Mouse (Mus musculus) adipocyte (in vitro differentiated cells): ENCODE results near the gene Acot7.

Experiments used
- DNase-seq: peaks from one replicate; pipeline ENCODE4 v3.0.0-alpha.2; 2016; ENCODE audit warnings: low spot score

Acot7 gene

GRCm38 (mm10) chr4:152177537-152178343, at the start of gene Acot7:
TSS of gene Acot7 (plus strand) at chr4:152178134.
- peak; percentile 84 for DNase-seq

- no peak for DNase-seq
These were observed 49.1 kb upstream of the Acot7 start for GRCm38 (mm10) chr4:152128784-152129183.

DNA sequence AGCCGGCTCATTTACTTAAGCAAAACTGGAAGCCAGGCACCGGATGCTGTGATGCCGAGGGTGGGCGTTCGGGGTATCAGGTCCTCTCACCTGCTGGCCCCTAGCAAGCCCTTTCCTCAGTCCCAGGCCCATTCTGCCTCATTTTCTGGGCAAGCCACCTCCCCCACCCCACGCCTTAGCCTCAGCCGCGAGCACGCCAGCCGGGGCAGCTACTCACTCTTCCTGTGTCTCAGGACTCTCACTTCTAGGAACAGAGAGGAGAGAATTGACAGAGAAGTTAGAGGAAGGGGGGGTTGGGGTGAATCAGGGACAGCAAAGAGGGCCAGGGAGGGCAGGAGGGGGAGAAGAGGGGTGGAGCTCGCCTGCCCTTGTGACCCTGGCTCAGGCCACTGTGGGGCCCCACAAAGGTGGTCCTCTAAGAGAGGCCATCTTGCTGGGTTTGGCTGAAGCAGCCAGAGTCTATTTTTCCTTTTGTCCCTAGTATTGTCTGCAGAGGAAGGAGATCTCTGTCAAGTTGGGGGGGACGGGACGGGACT, 48.5 kb upstream of the Acot7 start:
- no peak for DNase-seq

GRCm38 (mm10) chr4:152130771-152131653, 46.9 kb upstream of the Acot7 start:
- no peak for DNase-seq

- no peak for DNase-seq
These were observed 45.8 kb upstream of the Acot7 start for GRCm38 (mm10) chr4:152131809-152132771.

GRCm38 (mm10) chr4:152132772-152133169, 45.2 kb upstream of the Acot7 start:
- no peak for DNase-seq

DNA sequence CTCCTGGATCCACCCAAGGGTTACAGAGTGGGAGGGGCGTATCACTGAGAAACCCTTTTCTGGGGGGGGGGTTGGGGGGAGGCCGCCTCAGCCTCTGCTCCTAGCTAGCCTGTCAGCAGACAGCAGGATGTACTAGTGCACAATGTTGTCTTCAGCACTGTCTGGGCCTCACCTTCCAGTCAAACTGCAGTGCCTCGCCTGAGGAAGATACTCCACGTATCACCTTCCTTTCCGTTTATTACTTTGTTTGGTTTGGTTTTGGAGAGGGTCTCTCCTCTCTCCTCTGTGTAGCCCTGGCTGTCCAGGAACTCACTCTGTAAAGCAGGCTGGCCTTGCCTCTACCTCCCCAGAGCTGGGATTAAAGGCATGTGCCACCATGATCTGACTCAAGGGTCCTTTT, 44.7 kb upstream of the Acot7 start:
- no peak for DNase-seq

GRCm38 (mm10) chr4:152134507-152134906, 43.4 kb upstream of the Acot7 start:
- DNase-seq, result peak; percentile 21

DNA sequence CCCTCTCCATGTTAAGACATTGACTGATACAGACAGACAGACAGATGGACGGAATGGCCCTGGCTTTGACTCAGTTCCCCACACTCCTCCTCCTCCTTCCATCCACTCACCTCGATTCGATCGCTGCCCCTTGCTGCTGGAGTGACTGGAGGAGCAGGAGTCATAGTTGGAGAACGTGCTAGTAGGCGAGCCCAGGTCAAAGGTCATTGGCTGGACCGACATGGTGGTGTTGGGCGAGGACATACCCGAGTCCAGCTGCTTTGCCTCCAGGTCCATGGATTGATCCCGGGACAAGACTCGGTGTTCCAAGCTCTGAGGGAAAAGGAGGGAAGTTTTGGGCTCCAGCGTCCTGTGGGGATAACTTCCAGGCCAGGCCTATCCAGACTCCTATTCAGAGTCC, 42.6 kb upstream of the Acot7 start:
- no peak for DNase-seq

DNA sequence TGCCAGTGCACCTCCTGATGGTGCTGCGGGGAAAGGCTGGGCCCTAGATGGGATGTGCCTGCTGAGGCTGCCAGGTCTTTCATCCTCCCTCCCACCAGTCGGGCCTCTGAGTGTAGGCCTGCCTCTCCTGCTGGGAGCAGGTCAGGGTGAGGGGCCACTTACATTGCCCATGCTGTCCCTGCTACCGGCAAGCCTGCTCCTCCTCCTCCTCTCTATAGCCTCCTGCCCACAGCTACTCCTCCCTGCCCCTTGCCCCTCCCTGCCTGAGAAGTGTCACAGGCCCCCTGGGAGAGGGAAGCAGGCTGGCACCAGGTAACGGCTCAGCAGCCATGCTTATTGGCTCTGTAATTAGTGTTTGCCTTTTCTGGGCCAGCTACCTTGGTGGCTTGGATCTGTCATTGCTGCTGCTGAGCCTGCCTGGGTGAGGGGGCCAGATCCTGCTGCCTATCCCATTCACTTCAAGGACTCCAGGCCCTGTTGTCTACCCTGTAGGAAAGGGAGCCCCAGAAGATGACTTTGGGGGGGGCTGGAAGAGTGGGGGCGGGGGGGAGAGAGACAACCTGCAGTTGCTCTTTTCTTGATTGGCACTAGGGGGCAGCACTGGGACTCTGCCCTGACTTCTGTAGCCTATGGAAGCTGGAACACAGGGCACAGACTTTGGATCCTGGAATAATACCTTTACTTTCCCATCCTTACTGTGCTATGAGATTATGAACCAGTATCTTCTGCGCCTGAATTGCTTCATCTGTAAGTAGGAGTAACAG, 41.6 kb upstream of the Acot7 start:
- peak; percentile 46 for DNase-seq

DNA sequence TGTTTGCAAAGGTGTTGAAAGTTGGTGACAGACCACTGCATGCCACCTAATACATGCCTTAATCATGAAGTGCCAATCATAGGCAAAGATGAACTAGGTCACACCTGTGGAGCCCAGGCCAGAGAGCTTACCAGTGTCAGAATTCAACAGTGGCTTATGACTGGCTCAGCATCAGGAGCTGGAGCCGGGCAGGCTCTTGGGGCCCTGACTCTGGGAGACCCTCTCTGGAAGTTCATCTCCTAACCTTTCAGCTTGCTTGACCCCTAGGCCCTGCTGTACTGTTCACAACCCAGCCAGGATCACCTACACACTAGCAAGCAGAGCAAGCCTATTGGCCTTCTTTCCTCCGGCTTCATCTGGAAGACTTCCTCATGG, 41.1 kb upstream of the Acot7 start:
- no peak for DNase-seq

GRCm38 (mm10) chr4:152138497-152139260, 39.3 kb upstream of the Acot7 start:
- peak; percentile 39 for DNase-seq

DNA sequence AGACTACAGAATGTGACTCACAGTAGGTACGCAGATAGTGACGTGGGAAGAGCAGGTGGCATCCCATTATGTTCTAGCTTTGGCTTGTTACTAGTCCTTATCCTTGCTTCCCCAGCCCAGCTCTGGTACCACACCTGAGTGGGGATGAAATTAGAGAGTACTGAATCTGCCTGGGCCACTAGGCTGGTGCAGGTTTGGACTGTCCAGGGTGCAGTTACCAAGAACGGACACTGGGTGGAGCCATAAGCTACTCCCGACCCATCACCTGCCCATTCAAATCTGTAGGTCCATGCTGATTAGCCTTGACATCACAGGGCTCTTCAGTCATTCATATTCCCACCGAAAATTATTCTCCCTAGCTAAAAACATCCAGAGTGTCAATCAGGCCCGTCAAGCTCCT, 37.5 kb upstream of the Acot7 start:
- DNase-seq, result peak; percentile 45

DNA sequence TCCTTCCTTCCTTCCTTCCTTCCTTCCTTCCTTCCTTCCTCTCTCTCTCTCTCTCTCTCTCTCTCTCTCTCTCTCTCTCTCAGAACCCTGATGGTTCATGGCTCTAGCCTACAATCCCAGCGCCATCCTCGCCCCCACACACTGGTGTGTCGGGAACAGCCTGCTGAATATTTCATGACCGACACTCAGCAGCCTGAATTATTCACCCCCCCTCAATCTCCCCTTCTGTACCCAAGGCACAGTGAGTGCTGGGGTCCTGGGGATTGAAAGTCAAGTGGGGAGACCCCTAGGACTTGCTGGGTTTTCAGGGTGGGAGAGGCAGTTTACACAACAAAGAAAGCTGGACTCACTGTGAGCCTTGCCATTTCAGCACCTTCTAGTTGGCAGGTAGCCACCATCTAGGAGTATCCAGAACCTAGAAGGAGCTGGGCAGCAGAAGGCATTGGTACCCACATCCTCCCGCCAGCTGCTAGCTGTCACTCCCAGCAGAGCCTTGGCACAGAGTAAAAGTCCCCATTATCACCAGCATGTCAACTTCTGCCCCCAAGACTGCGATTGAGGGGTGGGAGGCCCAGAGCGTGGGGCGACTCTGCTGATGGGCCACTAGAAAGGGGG, 36.3 kb upstream of the Acot7 start:
- no peak for DNase-seq

GRCm38 (mm10) chr4:152143632-152144031, 34.3 kb upstream of the Acot7 start:
- DNase-seq, result no peak

- DNase-seq, result no peak
These were observed 32.5 kb upstream of the Acot7 start for GRCm38 (mm10) chr4:152145473-152145872.

DNA sequence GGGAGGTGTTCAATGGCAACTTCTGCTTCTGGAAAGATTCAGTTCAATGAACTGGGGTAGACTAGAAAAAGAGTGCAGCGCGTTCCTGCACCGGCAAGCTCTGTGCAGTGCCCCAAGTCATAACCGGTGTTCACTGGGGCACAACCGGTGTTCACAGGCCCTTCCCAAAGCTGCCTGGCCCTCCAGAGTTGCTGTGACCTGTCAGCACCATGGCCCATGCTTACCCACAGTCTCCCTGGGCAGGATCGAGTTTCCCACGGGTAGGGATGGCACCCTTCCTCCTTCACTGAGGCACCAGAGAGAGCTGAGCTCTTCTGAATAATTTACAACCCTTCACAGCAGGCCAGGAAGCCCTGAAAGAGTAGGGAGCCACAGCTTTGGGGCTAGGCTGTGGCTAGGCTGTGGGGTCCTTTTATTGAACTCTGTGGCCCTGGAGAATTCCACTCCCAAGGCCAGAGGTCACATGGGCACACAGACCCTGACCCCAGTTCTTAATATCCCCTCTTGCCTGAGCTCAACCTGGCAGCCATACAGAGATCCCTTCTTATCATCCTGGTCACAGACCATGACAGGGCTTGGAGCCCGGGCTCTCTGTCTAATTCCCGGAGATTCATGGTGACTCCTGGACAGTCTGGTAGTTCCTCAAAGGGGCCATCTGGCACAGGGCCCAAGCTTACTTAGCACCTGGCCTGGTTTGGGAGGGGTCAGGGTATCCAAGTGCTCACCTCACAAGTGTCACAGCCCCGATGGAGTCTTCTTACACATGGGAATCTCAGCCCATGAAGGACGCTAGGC, 31.7 kb upstream of the Acot7 start:
- DNase-seq, result no peak

GRCm38 (mm10) chr4:152150546-152150945, 27.4 kb upstream of the Acot7 start:
- no peak for DNase-seq

GRCm38 (mm10) chr4:152151451-152151965, 26.4 kb upstream of the Acot7 start:
- no peak for DNase-seq
